ENCODE assay signal across 18 mouse cellular contexts in the genomic region with DNA sequence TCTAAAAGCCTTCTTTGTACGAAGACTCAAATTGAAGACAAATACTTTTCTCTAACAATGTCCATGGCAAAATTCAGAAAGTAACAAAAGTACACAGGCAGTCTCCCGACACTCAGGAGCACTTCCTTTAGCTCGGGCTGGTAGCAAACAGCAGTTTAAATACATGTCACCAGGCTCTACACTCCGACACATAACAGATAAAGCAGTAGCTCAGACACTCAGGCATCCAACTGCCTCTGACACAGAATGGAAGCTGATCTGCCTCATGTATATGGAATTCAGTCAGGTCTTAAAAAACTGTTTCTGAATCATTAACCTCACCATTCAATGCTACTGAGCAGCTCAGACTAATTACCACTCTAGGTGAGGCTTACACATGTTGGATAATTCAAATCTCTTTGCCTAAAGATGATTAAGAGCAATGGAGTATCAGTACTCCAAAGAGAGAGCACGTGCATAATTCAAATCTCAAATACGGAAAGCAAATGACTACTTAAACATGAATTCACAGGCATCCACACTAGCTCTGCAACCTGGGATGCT.
DNase-seq lines count a peak whose midpoint lies in the region; ATAC-seq and TF ChIP-seq lines count a peak whose summit lies in the region.
"Had no signal": no experiment of that assay in that cellular context is flagged by ENCODE, and none has a peak within 500 bp of the region (broad histone marks: within the 10 kb centered on the region; RNA-seq: fewer than 3 reads in every experiment).

No protein-coding gene starts in this region.

- no peak for ATAC-seq in heart, embryonic 11.5 days (replicated peaks; ENCODE audit: insufficient number of reproducible peaks, low FRiP score, low TSS enrichment)
- no peak; the same call in 1 of the 2 replicates for ATAC-seq in hindbrain, embryonic 15.5 days (ENCODE audit: low FRiP score, low read depth)
- peak; percentile 100 for ATAC-seq in Patski
- 0 out of 2 replicates have a peak, but pooled peaks have one; percentile 56 for ATAC-seq in neural tube, embryonic 14.5 days (ENCODE audit: low read depth)
- ATAC-seq in stomach, postnatal 0 days (ENCODE audit: low FRiP score, low TSS enrichment): no peak
- ATAC-seq: lung, postnatal 0 days had no signal

- no peak for TF ChIP-seq EP300 in stomach, postnatal 0 days (optimal IDR thresholded peaks at IDR 0.05)

- intact Hi-C loops in heart, postnatal 36 days (cut with DNase I): no loop called here

- H3K4me1 ChIP-seq in heart, embryonic 11.5 days (ENCODE audit: control insufficient read depth, insufficient read depth, low read length): peaks cover 16% of the 10 kb centered on the region
- H3K4me1 ChIP-seq in hindbrain, embryonic 15.5 days (replicated peaks): peaks cover 13% of the 10 kb centered on the region
- H3K4me1 ChIP-seq in hindbrain, embryonic 10.5 days (replicated peaks): peaks cover 4% of the 10 kb centered on the region; the same call in 1 of the 2 replicates
- H3K4me1 ChIP-seq in neural tube, embryonic 14.5 days (ENCODE audit: control insufficient read depth, insufficient read depth, low read length): peaks cover 10% of the 10 kb centered on the region; the same call in 1 of the 2 replicates
- H3K4me1 ChIP-seq in stomach, postnatal 0 days (replicated peaks; ENCODE audit: control insufficient read depth, insufficient read depth): no peaks in the 10 kb centered on the region
- H3K4me1 ChIP-seq: embryonic facial prominence, embryonic 15.5 days; limb, embryonic 15.5 days had no signal

- H3K27ac ChIP-seq in heart, embryonic 11.5 days (ENCODE audit: low read depth, low read length): 0 out of 2 replicates have a peak overlapping the region, but pooled peaks have one; percentile 5
- peak overlapping the region; percentile 42; the same call in 1 of the 2 replicates for H3K27ac ChIP-seq in hindbrain, embryonic 15.5 days (replicated peaks)
- H3K27ac ChIP-seq in hindbrain, embryonic 10.5 days: no peak overlapping the region
- no peak overlapping the region for H3K27ac ChIP-seq in neural tube, embryonic 14.5 days (ENCODE audit: low read depth, low read length)
- H3K27ac ChIP-seq in stomach, postnatal 0 days (replicated peaks): no peak overlapping the region
- H3K27ac ChIP-seq: embryonic facial prominence, embryonic 15.5 days; limb, embryonic 15.5 days had no signal

- no peak overlapping the region for H3K4me3 ChIP-seq in heart, embryonic 11.5 days (ENCODE audit: low read depth, low read length)
- H3K4me3 ChIP-seq in hindbrain, embryonic 15.5 days: no peak overlapping the region
- no peak overlapping the region for H3K4me3 ChIP-seq in hindbrain, embryonic 10.5 days
- H3K4me3 ChIP-seq in neural tube, embryonic 14.5 days (ENCODE audit: low read depth, low read length): no peak overlapping the region
- H3K4me3 ChIP-seq in stomach, postnatal 0 days (ENCODE audit: low read depth, low read length): no peak overlapping the region
- H3K4me3 ChIP-seq: embryonic facial prominence, embryonic 15.5 days; limb, embryonic 15.5 days had no signal

- POLR2A ChIA-PET in Patski (lab: Charles Lee): no interaction called here

- H3K9ac ChIP-seq in heart, embryonic 11.5 days (ENCODE audit: low read depth, low read length): no peak overlapping the region
- H3K9ac ChIP-seq in hindbrain, embryonic 15.5 days: no peak overlapping the region
- H3K9ac ChIP-seq in neural tube, embryonic 14.5 days (replicated peaks; ENCODE audit: low read depth, low read length): no peak overlapping the region
- no peak overlapping the region for H3K9ac ChIP-seq in stomach, postnatal 0 days (ENCODE audit: low read length)
- H3K9ac ChIP-seq: embryonic facial prominence, embryonic 15.5 days; limb, embryonic 15.5 days had no signal

- no peaks in the 10 kb centered on the region for H3K36me3 ChIP-seq in heart, embryonic 11.5 days (ENCODE audit: control insufficient read depth, insufficient read depth, low read length)
- peaks cover 6% of the 10 kb centered on the region; the same call in 1 of the 2 replicates for H3K36me3 ChIP-seq in hindbrain, embryonic 15.5 days
- peaks cover 16% of the 10 kb centered on the region for H3K36me3 ChIP-seq in hindbrain, embryonic 10.5 days
- H3K36me3 ChIP-seq in neural tube, embryonic 14.5 days (ENCODE audit: control insufficient read depth, insufficient read depth, low read length): no peaks in the 10 kb centered on the region
- no peaks in the 10 kb centered on the region for H3K36me3 ChIP-seq in stomach, postnatal 0 days (ENCODE audit: control insufficient read depth, insufficient read depth, low read length)
- H3K36me3 ChIP-seq: limb, embryonic 15.5 days had no signal

- no peak for TF ChIP-seq CTCF in Patski (IDR thresholded peaks at IDR 0.05)
- no peak for TF ChIP-seq CTCF in stomach, postnatal 0 days (IDR thresholded peaks at IDR 0.05; ENCODE audit: low read depth)

- H3K9me3 ChIP-seq in heart, embryonic 11.5 days (replicated peaks; ENCODE audit: control insufficient read depth, low read length): no peaks in the 10 kb centered on the region
- H3K9me3 ChIP-seq in hindbrain, embryonic 15.5 days: no peaks in the 10 kb centered on the region
- H3K9me3 ChIP-seq in hindbrain, embryonic 10.5 days: no peaks in the 10 kb centered on the region
- H3K9me3 ChIP-seq in neural tube, embryonic 14.5 days (ENCODE audit: control insufficient read depth, low read length): no peaks in the 10 kb centered on the region
- H3K9me3 ChIP-seq in stomach, postnatal 0 days (ENCODE audit: control insufficient read depth, low read length): no peaks in the 10 kb centered on the region
- H3K9me3 ChIP-seq: embryonic facial prominence, embryonic 15.5 days; limb, embryonic 15.5 days had no signal

- peak overlapping the region; percentile 18; the same call in 1 of the 2 replicates for H3K4me2 ChIP-seq in heart, embryonic 11.5 days
- H3K4me2 ChIP-seq in hindbrain, embryonic 15.5 days: no peak overlapping the region
- no peak overlapping the region for H3K4me2 ChIP-seq in neural tube, embryonic 14.5 days (ENCODE audit: low read depth, low read length)
- no peak overlapping the region for H3K4me2 ChIP-seq in stomach, postnatal 0 days (replicated peaks; ENCODE audit: low read depth)
- H3K4me2 ChIP-seq: embryonic facial prominence, embryonic 15.5 days; limb, embryonic 15.5 days had no signal

- CTCF ChIA-PET in Patski (lab: Charles Lee): interaction anchor here (0.8 kb wide), 1 partner anchor 13 kb away, joined by 3 read pairs; no protein-coding TSS in a partner anchor

- no peak for DNase-seq in heart, postnatal 36 days
- DNase-seq in hindbrain, embryonic 10.5 days (ENCODE audit: low spot score): no peak
- DNase-seq in Patski (ENCODE audit: low read depth, low spot score): no peak
- no peak for DNase-seq in stomach, postnatal 0 days (ENCODE audit: low spot score)
- DNase-seq: B cell, adult 2 months; cerebellum, adult 2 months; cerebellum, postnatal 36 days; gastrocnemius, postnatal 36 days; kidney, adult 18-20 months; kidney, postnatal 25 days; midbrain, embryonic 14.5 days; thymus, postnatal 14 days had no signal

- in situ Hi-C loops in Patski (cut with MboI; ENCODE audit: low pct_unique_long_range_greater_than_20kb): no loop called here

- WGBS in heart, embryonic 11.5 days (ENCODE audit: insufficient replicate concordance): 44% methylated on average over 6 of the region's 6 CpGs
- WGBS in hindbrain, embryonic 15.5 days: 71% methylated on average over 6 of the region's 6 CpGs
- 88% methylated on average over 6 of the region's 6 CpGs for WGBS in hindbrain, embryonic 10.5 days
- 61% methylated on average over 6 of the region's 6 CpGs for WGBS in neural tube, embryonic 14.5 days
- WGBS in stomach, postnatal 0 days: 64% methylated on average over 6 of the region's 6 CpGs

- H3K27me3 ChIP-seq in heart, embryonic 11.5 days (ENCODE audit: control insufficient read depth, insufficient read depth, low read length): no peaks in the 10 kb centered on the region
- no peaks in the 10 kb centered on the region for H3K27me3 ChIP-seq in hindbrain, embryonic 15.5 days
- no peaks in the 10 kb centered on the region for H3K27me3 ChIP-seq in hindbrain, embryonic 10.5 days (ENCODE audit: insufficient read depth, poor library complexity, severe bottlenecking)
- H3K27me3 ChIP-seq in Patski: no peaks in the 10 kb centered on the region
- H3K27me3 ChIP-seq in neural tube, embryonic 14.5 days (ENCODE audit: control insufficient read depth, insufficient read depth, low read length): no peaks in the 10 kb centered on the region
- H3K27me3 ChIP-seq in stomach, postnatal 0 days (ENCODE audit: control insufficient read depth, insufficient read depth, low read length): no peaks in the 10 kb centered on the region
- H3K27me3 ChIP-seq: embryonic facial prominence, embryonic 15.5 days; limb, embryonic 15.5 days had no signal

Comparison
In these comparisons a context has a peak if more than half of its experiments do, and no peak if none do; other contexts are left out.
1. H3K27ac ChIP-seq: peak in heart, embryonic 11.5 days (single experiment) and hindbrain, embryonic 15.5 days (single experiment); none in hindbrain, embryonic 10.5 days (single experiment), neural tube, embryonic 14.5 days (single experiment) and stomach, postnatal 0 days (single experiment).
2. ATAC-seq: peak in Patski (single experiment) and neural tube, embryonic 14.5 days (single experiment); none in heart, embryonic 11.5 days (single experiment), hindbrain, embryonic 15.5 days (single experiment) and stomach, postnatal 0 days (single experiment).